In the genomic region with DNA sequence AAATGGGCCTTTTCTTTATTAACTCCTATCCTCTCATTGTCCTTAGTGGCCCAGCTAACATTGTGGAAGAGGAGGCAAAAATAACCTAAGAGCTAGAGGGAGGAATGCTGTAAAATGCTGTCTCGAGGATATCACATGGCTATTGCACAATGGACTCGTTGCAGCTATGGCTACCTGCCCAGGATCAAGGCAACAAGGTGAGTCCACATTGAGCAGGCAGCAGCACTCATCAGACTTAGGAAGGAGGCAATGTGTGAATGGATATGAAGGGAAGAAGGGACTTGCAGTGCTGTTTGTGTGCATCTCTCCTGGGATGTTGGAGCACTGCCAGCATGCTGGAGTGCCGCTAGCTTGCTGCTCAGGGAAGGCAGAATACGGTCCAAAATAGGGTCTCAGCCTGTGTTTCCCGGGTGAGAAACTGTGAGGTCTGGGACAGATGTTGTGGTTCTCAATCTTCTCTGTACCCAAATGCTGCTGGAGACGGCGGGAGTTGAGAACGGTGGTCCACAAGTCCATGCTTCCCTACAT, we compare ENCODE assay signal across 16 mouse cellular contexts. TPM values are rescaled to one million over a fixed set of nuclear protein-coding genes. Genes with fewer than 3 reads are reported as not detected.
DNase-seq lines count a peak whose midpoint lies in the region; TF ChIP-seq lines count a peak whose summit lies in the region.
"Had no signal": no experiment of that assay in that cellular context is flagged by ENCODE, and none has a peak within 500 bp of the region (broad histone marks: within the 10 kb centered on the region; RNA-seq: fewer than 3 reads in every experiment).

No protein-coding gene starts in this region.

- intact Hi-C loops in gastrocnemius, adult 2 months (cut with DNase I), result no loop called here

- H3K27ac ChIP-seq in gastrocnemius, adult 2 months, result no peak overlapping the region
- H3K27ac ChIP-seq: forebrain, embryonic 13.5 days; heart, embryonic 15.5 days; limb, embryonic 12.5 days; macrophage had no signal

- no peak for TF ChIP-seq CTCF in gastrocnemius, adult 2 months (IDR thresholded peaks at IDR 0.05)
- TF ChIP-seq CTCF in brain, embryonic 14.5 days (IDR thresholded peaks at IDR 0.05; ENCODE audit: borderline replicate concordance, extremely low read depth, insufficient read depth, insufficient read length), result no peak

- DNase-seq in gastrocnemius, adult 2 months, result peak; percentile 19
- DNase-seq in gastrocnemius, adult 8-10 months (ENCODE audit: low spot score in 2 of 2), result no peak
- DNase-seq in layer of hippocampus, postnatal 10 days (ENCODE audit: low spot score in 2 of 2), result peak; percentile 6 to 15
- no peak for DNase-seq in layer of hippocampus, adult 11-12 months (ENCODE audit: low spot score)
- DNase-seq in NIH3T3 (ENCODE audit: low read depth), result peak; percentile 12
- DNase-seq in brain, embryonic 14.5 days (ENCODE audit: low read depth), result peak; percentile 64
- DNase-seq in Muller cell, postnatal 12 days (ENCODE audit: inconsistent ontology term), result no peak
- no peak for DNase-seq in layer of hippocampus, adult 9-10 months (ENCODE audit: low spot score)

- TF ChIP-seq POLR2A in brain, embryonic 14.5 days (IDR thresholded peaks at IDR 0.05; ENCODE audit: borderline replicate concordance, extremely low read depth, insufficient read depth, insufficient read length, poor library complexity, severe bottlenecking), result no peak

- no peak overlapping the region for H3K4me3 ChIP-seq in gastrocnemius, adult 2 months
- H3K4me3 ChIP-seq: forebrain, embryonic 13.5 days; heart, embryonic 15.5 days; limb, embryonic 12.5 days had no signal

RNA-seq across cellular contexts. Expression of a gene that starts 51.8 kb away (rescaled TPM):
- not detected for total RNA-seq in gastrocnemius, adult 2 months (2021)
- not detected for total RNA-seq in gastrocnemius, adult 8-10 months (2022)
- not detected for total RNA-seq in layer of hippocampus, postnatal 10 days (2021)
- polyA plus RNA-seq in brain, embryonic 14.5 days (2012; rRNA removed), result not detected in 2 replicates
- total RNA-seq: CH12.LX; layer of hippocampus, adult 8-10 months had no signal
- polyA plus RNA-seq: forebrain, embryonic 13.5 days; heart, embryonic 15.5 days; intestine, embryonic 16.5 days; limb, embryonic 12.5 days; macrophage; stomach, embryonic 14.5 days had no signal

Comparison
In these comparisons a context has a peak if more than half of its experiments do, and no peak if none do; other contexts are left out.
1. DNase-seq: peak in gastrocnemius, adult 2 months (single experiment), layer of hippocampus, postnatal 10 days (2 of 2), NIH3T3 (single experiment) and brain, embryonic 14.5 days (single experiment); none in gastrocnemius, adult 8-10 months (0 of 2), layer of hippocampus, adult 11-12 months (single experiment), Muller cell, postnatal 12 days (single experiment) and layer of hippocampus, adult 9-10 months (single experiment).